Mouse (Mus musculus): ENCODE data around the gene Dnm3. TPM values are rescaled to one million over a fixed set of nuclear protein-coding genes. Genes with fewer than 3 reads are reported as not detected.

Dnm3 gene
- polyA plus RNA-seq, 1 experiment from 2014 or later = 27.7 TPM

DNA sequence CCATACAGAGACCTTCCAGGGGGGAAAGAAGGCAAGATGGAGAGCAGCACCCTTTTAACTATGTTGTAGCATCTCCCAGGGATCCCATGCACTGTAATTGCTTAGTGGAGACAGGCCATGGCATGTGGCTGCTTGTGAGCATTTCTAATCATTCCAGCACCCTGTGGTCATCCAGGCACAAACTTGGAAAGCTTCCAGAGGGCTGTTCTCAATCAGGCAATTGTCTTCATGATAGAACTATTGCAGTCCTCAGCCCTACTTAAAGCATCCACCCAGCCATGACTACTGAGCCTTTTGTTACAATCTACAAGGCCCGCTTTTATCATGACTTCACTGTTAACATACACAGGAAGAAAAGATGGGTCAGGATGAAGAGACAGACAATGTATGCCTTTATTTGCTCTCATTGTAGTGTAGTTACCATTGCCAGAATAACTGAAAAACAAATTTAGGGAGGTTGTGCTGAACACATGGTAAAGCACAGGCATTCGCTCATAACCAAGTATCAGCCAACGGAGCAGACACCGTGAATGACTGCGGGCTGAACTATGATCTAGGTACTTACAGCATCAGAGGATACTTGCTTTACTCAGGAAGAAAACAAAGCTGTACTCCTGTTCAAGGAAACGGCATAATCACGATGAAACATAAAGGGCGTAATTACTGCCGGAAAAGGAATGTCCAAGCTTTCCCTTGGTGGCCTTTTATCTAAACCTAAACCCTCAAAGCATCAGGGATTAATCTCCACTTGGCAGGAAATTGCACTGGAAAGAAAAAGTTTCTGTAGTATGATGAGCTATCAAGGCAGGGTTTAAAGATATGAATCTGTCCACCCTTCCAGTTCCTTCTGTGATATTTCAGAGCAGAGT lies 280.8 kb downstream of the Dnm3 start:
- no peak overlapping the region for H3K9ac ChIP-seq
- no peaks in the 10 kb centered on the region for H3K27me3 ChIP-seq
- H3K4me1 ChIP-seq = peaks cover 24% of the 10 kb centered on the region
- peak overlapping the region; percentile 72 for H3K27ac ChIP-seq
- no peak overlapping the region for H3K4me3 ChIP-seq
- 47% methylated on average over 9 of the region's 9 CpGs for WGBS
- no peaks in the 10 kb centered on the region for H3K36me3 ChIP-seq
- ATAC-seq (ENCODE audit: insufficient number of reproducible peaks, insufficient read depth, low FRiP score, low TSS enrichment, low read depth) = no peak
- no peaks in the 10 kb centered on the region for H3K9me3 ChIP-seq
- H3K4me2 ChIP-seq = no peak overlapping the region

DNA sequence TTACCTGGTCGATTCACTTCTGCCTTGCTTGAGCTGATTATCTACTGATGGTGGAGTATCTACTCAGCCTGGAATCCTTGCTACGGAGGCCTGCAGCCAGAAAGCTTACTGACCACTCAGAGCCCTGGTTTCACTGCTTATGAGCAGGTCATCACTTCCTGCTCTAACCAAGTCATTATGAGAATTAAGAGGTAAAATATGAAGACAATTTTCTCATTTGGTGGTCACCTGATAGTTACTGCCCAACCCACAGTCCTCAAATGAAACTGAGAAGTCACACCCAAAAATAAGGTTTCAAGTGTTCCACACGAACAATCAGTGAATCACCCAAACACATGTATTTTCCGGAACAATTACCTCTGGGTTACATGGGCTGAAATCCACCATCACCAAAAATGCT lies 289.1 kb downstream of the Dnm3 start:
- Histone ChIP-seq H3K27me3 (no peaks in the 10 kb centered on the region), H3K4me3 (no peak overlapping the region), H3K27ac (peak overlapping the region; percentile 98), H3K36me3 (no peaks in the 10 kb centered on the region), H3K9ac (no peak overlapping the region), H3K4me1 (peaks cover 46% of the 10 kb centered on the region), H3K4me2 (no peak overlapping the region), H3K9me3 (no peaks in the 10 kb centered on the region)
- 86% methylated on average over 4 of the region's 4 CpGs for WGBS
- ATAC-seq (ENCODE audit: insufficient number of reproducible peaks, insufficient read depth, low FRiP score, low TSS enrichment, low read depth) = no peak

DNA sequence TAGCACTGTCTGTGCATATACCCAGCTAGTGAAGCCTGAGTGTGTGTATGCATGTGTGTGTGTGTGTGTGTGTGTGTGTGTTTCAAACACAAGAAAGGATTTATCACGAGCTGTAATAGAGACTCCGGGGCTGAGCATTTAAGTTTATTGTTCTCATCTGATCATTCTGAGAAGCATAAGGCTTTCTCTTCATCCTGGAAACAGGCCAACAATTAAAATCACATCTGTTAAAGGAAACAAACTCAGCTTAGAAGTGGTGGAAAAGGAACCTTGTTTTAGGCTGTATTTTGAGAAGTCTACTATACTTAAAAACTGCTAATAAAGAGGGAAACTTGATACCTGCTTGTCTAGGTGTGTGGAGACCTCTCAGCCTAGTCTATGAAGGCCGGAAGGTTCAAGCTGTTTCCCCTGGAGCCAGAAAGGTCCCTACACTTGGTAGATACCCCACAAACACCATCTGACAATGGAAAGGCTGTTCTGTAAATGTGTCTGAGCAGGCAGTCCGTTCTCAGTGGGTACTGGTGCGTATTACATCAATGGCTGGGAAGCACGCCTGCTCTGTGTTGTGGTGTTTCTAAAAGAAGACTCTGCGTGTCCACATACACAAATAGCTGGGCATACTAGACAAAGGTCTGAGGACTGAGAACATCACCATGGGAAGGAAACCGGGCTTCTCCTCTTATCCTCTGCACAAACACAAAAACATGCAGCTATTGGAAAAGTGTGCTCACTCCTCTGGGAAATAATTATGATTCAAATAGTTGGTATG lies 290.3 kb downstream of the Dnm3 start:
- 16% methylated on average over 8 of the region's 8 CpGs for WGBS

DNA sequence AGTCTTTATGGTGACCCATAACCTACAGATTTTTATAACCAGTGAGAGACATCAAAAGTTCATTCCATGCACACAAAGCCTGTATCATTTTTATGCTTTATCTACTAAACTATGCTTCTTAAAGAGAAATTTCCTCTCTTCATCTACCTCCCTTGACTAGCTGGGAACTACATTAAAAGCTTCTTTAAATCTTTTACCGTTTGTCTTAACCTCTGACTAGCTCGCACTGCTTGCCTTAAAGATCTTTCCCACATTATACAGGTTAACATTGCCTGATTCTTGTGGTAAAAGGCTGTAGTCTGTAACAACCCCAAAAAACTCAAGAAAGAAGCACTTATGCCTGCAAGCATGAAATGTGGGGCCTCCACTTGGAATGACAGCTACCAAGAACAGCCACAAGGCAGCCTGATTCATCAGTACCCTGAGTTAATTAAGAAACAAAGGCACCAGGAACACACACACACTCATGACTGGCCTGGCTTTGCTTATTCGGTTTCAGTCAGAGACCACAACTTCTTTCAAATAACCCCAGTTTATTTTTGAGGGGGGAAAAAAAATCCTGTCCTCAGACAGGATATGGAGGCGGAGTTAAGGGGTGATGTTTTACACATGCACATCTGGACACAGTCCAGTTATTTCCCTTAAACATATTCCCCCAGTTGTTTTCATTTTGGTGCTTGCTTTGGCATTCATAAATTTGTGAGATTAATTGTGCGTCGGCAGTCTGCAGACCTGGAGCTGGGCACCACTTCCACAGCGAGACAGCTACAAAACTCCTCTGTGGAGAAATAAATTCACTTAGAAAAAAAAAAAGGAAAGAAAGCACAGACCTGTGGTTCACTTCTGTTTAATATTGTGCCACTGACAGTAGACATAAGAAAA lies 291.1 kb downstream of the Dnm3 start:
- ATAC-seq (ENCODE audit: insufficient number of reproducible peaks, insufficient read depth, low FRiP score, low TSS enrichment, low read depth) = peak; percentile 73
- peak overlapping the region; percentile 98 for H3K27ac ChIP-seq
- no peaks in the 10 kb centered on the region for H3K36me3 ChIP-seq
- H3K4me2 ChIP-seq = peak overlapping the region; percentile 47
- H3K4me1 ChIP-seq = peaks cover 65% of the 10 kb centered on the region
- WGBS = 13% methylated on average over 7 of the region's 7 CpGs
- H3K9me3 ChIP-seq = no peaks in the 10 kb centered on the region
- H3K9ac ChIP-seq = 0 out of 2 replicates have a peak overlapping the region, but pooled peaks have one; percentile 56
- no peak overlapping the region; the same call in 1 of the 2 replicates for H3K4me3 ChIP-seq
- no peaks in the 10 kb centered on the region for H3K27me3 ChIP-seq

More for the DNA sequence above, 290.3 kb downstream of the Dnm3 start:
- peaks cover 57% of the 10 kb centered on the region for H3K4me1 ChIP-seq
- peak overlapping the region; percentile 56; the same call in 1 of the 2 replicates for H3K9ac ChIP-seq
- H3K4me2 ChIP-seq = peak overlapping the region; percentile 47
- no peaks in the 10 kb centered on the region for H3K36me3 ChIP-seq
- no peaks in the 10 kb centered on the region for H3K27me3 ChIP-seq
- H3K9me3 ChIP-seq = no peaks in the 10 kb centered on the region
- H3K4me3 ChIP-seq = no peak overlapping the region; the same call in 1 of the 2 replicates
- peak overlapping the region; percentile 98 for H3K27ac ChIP-seq
- peak; percentile 13; the same call in 1 of the 2 replicates for ATAC-seq (ENCODE audit: insufficient number of reproducible peaks, insufficient read depth, low FRiP score, low TSS enrichment, low read depth)

DNA sequence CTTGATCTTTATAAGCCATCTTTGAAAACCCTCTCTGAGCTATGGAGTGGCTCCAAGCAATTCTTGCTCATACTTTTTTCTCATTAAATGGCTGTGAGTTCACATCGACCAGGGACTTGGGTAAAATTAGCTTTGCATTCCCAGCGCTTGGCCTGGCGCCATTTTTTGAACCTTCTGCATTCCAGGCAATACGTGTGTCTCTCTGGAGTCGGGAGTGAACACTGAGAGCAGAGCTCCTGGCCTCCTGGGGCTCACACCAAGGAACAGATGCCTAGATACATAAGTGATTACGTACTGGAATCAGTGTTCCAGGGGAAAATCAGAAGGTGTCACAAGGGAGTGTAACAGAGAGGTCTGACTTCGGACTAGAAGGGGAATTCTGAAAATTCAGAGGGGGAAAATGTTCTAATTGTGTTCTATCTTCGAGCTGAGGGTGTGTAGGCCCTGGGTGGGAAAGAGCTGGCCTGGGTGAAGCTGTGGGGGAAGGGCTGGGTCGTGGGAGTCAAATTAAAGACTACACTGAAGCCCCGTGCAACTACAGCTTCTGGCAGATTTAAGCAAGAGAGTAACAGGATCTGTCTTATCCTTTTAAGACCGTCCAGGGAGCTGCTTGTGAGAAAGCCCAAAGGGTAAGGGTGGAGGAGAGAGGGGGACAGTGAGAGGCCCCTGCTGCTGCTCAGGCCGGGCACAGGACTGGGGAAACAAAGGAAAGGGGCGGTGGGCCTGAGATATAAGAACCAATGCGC lies 293.7 kb downstream of the Dnm3 start:
- Histone ChIP-seq H3K27ac (peak overlapping the region; percentile 90), H3K4me3 (no peak overlapping the region), H3K9ac (peak overlapping the region; percentile 23; the same call in 1 of the 2 replicates), H3K4me2 (peak overlapping the region; percentile 12), H3K4me1 (peaks cover 85% of the 10 kb centered on the region), H3K36me3 (no peaks in the 10 kb centered on the region), H3K27me3 (no peaks in the 10 kb centered on the region), H3K9me3 (no peaks in the 10 kb centered on the region)
- WGBS = 24% methylated on average over 14 of the region's 14 CpGs
- ATAC-seq (ENCODE audit: insufficient number of reproducible peaks, insufficient read depth, low FRiP score, low TSS enrichment, low read depth) = no peak

DNA sequence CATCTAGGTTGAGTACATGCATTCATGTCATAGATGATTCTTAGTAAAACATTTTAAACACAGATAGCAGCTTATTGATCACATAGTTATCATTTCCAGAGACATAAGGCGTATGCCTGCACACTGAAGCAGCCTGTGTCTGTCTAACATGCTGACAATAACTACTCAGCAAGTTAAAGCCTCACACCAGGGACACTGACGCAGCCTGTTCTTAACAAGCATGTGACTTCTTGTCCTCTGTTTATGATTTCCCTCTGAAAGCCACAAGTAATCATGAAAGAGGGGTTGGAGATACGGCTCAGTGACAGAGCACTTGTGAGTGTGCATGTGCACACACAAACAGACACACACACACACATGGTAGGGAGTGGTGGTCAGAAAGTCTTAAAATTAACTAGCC lies 294.4 kb downstream of the Dnm3 start:
- no peak for ATAC-seq (ENCODE audit: insufficient number of reproducible peaks, insufficient read depth, low FRiP score, low TSS enrichment, low read depth)
- 30% methylated on average over 3 of the region's 3 CpGs for WGBS
- H3K9me3 ChIP-seq = no peaks in the 10 kb centered on the region
- peak overlapping the region; percentile 12; the same call in 1 of the 2 replicates for H3K4me2 ChIP-seq
- H3K36me3 ChIP-seq = no peaks in the 10 kb centered on the region
- no peaks in the 10 kb centered on the region for H3K27me3 ChIP-seq
- peak overlapping the region; percentile 90 for H3K27ac ChIP-seq
- H3K9ac ChIP-seq = 0 out of 2 replicates have a peak overlapping the region, but pooled peaks have one; percentile 11
- no peak overlapping the region for H3K4me3 ChIP-seq
- peaks cover 84% of the 10 kb centered on the region for H3K4me1 ChIP-seq

DNA sequence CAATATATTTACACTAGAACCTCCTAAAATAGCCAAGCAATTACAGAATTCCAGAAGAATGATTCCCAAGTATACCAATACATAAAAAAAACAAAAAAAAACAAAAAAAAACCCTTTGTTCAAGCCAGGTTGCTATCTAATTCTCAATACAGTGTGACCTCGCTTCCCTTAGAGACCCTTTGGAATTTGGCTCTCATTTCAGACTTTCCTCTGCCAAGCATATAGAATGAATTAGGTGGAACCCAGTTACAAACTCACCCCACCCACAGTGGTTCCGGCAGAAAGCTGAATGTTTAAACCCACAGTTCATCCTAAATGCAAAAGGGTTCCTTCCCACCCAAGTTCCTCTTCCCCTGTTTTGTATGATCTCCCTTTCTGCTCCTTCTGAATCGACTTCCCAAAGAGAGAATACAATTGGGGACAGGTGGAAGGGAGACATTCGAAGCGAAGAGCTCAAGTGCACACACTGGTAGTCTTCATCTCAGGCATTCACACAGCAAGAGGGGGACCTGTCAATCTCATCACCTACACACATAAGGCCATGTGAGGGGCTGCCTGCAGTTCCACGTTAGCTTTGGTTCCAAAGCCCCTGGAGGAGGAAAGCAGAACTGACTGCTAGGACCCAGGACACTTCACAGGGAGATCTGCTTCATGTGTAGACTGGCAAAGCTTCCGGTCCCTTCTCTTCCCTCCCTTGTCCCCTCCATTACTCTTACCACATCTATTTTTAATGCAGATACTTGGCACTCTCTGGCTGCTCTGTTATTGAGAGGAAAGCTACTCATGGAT lies 296.5 kb downstream of the Dnm3 start:
- no peak for ATAC-seq (ENCODE audit: insufficient number of reproducible peaks, insufficient read depth, low FRiP score, low TSS enrichment, low read depth)
- 51% methylated on average over 7 of the region's 7 CpGs for WGBS
- Histone ChIP-seq H3K4me1 (peaks cover 65% of the 10 kb centered on the region), H3K4me3 (no peak overlapping the region), H3K9ac (no peak overlapping the region), H3K9me3 (no peaks in the 10 kb centered on the region), H3K36me3 (no peaks in the 10 kb centered on the region), H3K4me2 (no peak overlapping the region), H3K27me3 (no peaks in the 10 kb centered on the region), H3K27ac (peak overlapping the region; percentile 85)

DNA sequence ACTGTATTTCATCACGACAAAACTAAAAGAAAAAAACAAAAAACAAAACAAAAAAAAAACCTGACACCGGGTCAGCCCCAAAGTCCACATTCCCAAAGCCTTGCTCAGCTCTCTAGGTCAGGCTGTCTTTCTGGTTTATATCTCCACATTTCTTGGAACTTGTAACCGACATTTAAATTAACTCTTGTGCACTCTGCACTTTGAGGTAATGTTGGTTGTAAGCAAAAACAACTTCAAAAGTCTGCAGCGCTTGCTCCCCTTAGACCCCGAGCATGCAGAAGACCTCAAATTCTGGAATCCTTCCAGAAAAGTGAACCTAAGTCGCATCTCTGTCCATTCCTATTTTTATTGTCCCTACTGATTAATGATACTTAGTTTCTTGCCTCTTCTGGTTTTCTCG lies 297.4 kb downstream of the Dnm3 start:
- WGBS = 40% methylated on average over 7 of the region's 7 CpGs
- no peaks in the 10 kb centered on the region for H3K9me3 ChIP-seq
- no peak overlapping the region for H3K9ac ChIP-seq
- H3K27ac ChIP-seq = peak overlapping the region; percentile 75; the same call in 1 of the 2 replicates
- peaks cover 56% of the 10 kb centered on the region for H3K4me1 ChIP-seq
- H3K36me3 ChIP-seq = no peaks in the 10 kb centered on the region
- no peaks in the 10 kb centered on the region for H3K27me3 ChIP-seq
- no peak overlapping the region for H3K4me3 ChIP-seq
- no peak overlapping the region for H3K4me2 ChIP-seq
- no peak for ATAC-seq (ENCODE audit: insufficient number of reproducible peaks, insufficient read depth, low FRiP score, low TSS enrichment, low read depth)

DNA sequence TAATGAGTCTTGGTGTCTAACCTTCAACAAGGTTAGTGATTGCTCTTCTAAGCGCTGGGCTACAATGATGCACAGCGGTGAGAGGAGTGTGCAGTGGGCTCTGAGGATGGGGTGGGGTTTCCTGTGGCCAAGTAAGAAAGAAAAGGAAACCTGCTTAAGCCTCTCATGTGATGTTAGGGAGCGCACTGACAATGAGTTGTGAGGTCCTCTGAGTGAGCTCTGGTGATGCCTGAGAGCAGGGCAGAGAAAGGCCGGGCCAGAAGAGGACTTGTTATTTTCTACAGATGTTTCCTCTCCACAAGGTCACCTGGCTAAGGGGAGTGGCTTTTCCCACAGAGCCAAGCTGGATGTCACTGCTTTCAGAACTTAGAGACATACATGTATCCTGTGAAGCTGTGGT lies 298.4 kb downstream of the Dnm3 start:
- Histone ChIP-seq H3K9me3 (no peaks in the 10 kb centered on the region), H3K4me2 (no peak overlapping the region), H3K36me3 (no peaks in the 10 kb centered on the region), H3K9ac (no peak overlapping the region), H3K27ac (peak overlapping the region; percentile 75; the same call in 1 of the 2 replicates), H3K27me3 (no peaks in the 10 kb centered on the region), H3K4me1 (peaks cover 48% of the 10 kb centered on the region), H3K4me3 (no peak overlapping the region)
- WGBS = 78% methylated on average over 4 of the region's 4 CpGs
- ATAC-seq (ENCODE audit: insufficient number of reproducible peaks, insufficient read depth, low FRiP score, low TSS enrichment, low read depth) = no peak

DNA sequence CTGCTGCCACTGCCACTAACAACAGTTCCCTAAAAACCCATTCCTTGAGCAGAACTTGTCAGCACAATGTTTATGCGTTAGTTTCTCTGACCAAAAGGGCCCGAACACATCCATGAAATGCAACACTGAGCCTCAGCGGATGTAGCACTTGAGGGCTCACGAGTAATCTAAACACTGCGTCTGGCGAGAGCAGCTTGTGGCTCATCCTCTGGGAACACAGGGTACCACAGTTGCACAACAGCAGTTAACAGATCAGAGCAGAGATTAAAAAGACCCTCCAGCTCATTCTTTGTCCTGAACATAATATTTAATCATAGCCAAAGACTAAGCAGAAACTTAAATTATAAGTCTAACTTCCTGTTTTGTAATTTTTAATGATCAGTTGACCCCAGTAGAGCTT lies 305.0 kb downstream of the Dnm3 start:
- no peak overlapping the region for H3K9ac ChIP-seq
- no peaks in the 10 kb centered on the region for H3K27me3 ChIP-seq
- no peak overlapping the region for H3K4me2 ChIP-seq
- H3K36me3 ChIP-seq = no peaks in the 10 kb centered on the region
- ATAC-seq (ENCODE audit: insufficient number of reproducible peaks, insufficient read depth, low FRiP score, low TSS enrichment, low read depth) = no peak
- H3K4me1 ChIP-seq = peaks cover 13% of the 10 kb centered on the region
- WGBS = 35% methylated on average over 6 of the region's 6 CpGs
- H3K4me3 ChIP-seq = no peak overlapping the region
- H3K9me3 ChIP-seq = no peaks in the 10 kb centered on the region
- H3K27ac ChIP-seq = peak overlapping the region; percentile 44
